In the genomic region with DNA sequence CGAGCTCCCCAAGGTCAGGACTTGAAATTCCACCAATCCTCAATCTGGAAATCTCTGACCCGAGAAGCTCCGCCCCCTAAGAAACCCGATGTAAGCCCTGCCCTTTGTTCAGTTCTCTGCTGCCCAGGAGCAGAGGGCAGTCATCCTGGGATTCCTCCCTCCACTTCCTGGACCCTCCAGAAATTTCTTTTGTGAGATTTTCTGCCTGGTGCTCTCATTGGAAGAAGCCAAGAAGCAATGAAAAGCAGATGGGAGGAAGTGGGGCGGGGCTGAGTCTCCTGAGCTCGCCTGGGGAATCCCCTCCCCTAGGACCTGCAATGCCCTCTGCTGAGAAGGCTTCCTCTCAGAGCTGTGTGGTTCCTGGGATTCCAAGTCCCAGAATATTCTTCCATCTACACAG, we compare ENCODE assay signal across 9 mouse cellular contexts. TPM values are rescaled to one million over a fixed set of nuclear protein-coding genes. Genes with fewer than 3 reads are reported as not detected.
DNase-seq lines count a peak whose midpoint lies in the region; ATAC-seq and TF ChIP-seq lines count a peak whose summit lies in the region.
"Had no signal": no experiment of that assay in that cellular context is flagged by ENCODE, and none has a peak within 500 bp of the region (broad histone marks: within the 10 kb centered on the region; RNA-seq: fewer than 3 reads in every experiment).

No protein-coding gene starts in this region.

- no peaks in the 10 kb centered on the region for H3K36me3 ChIP-seq in ES-E14 (ENCODE audit: control insufficient read depth, insufficient read depth, low read length, poor library complexity, severe bottlenecking)
- no peaks in the 10 kb centered on the region for H3K36me3 ChIP-seq in forebrain, embryonic 15.5 days
- no peaks in the 10 kb centered on the region for H3K36me3 ChIP-seq in myocyte (ENCODE audit: control insufficient read depth, insufficient read depth)

- in situ Hi-C loops in ES-E14 (cut with MboI; ENCODE audit: low sequenced_read_pairs in 2 of 2, unreplicated experiment in 2 of 2), result no loop called here

- H3K4me1 ChIP-seq in ES-E14 (ENCODE audit: control insufficient read depth in 2 of 2, insufficient read depth in 2 of 2, low read length in 2 of 2, poor library complexity in 1 of 2), result peaks cover 3 to 14% of the 10 kb centered on the region in 2 experiments; a peak in 3 of 4 replicates
- H3K4me1 ChIP-seq in forebrain, embryonic 15.5 days, result peaks cover 15% of the 10 kb centered on the region

- no peaks in the 10 kb centered on the region for H3K79me2 ChIP-seq in myocyte (ENCODE audit: control insufficient read depth, insufficient read depth)

- peak overlapping the region; percentile 1; the same call in 1 of the 2 replicates for H3K27ac ChIP-seq in ES-E14 (ENCODE audit: insufficient read depth, low read depth, low read length, poor library complexity, severe bottlenecking)
- no peak overlapping the region for H3K27ac ChIP-seq in forebrain, embryonic 15.5 days (replicated peaks)

- no peaks in the 10 kb centered on the region for H3K27me3 ChIP-seq in forebrain, embryonic 15.5 days
- no peaks in the 10 kb centered on the region for H3K27me3 ChIP-seq in myocyte (ENCODE audit: control insufficient read depth, insufficient read depth, insufficient read length)

- H3ac ChIP-seq in myocyte (ENCODE audit: control insufficient read depth, insufficient read length), result no peak overlapping the region

- H3K4me3 ChIP-seq in ES-E14 (ENCODE audit: insufficient read depth in 1 of 2, low read depth in 1 of 2, low read length in 2 of 2, poor library complexity in 1 of 2, severe bottlenecking in 1 of 2) (peak overlapping the region in 1 of 2 experiments; percentile 63; a peak in 2 of 4 replicates), myocyte (no peak overlapping the region)
- no peak overlapping the region for H3K4me3 ChIP-seq in forebrain, embryonic 15.5 days

- TF ChIP-seq POLR2A in myocyte (IDR thresholded peaks at IDR 0.05; ENCODE audit: insufficient read length, low read depth), result no peak

- no peaks in the 10 kb centered on the region for H3K9me3 ChIP-seq in ES-E14 (ENCODE audit: control insufficient read depth, insufficient read depth, low read depth, low read length)
- H3K9me3 ChIP-seq in forebrain, embryonic 15.5 days, result no peaks in the 10 kb centered on the region

- peak overlapping the region; percentile 18 for H3K4me2 ChIP-seq in forebrain, embryonic 15.5 days (replicated peaks)
- peak overlapping the region; percentile 47 for H3K4me2 ChIP-seq in myocyte (ENCODE audit: low read depth)

- WGBS in forebrain, embryonic 15.5 days, result 21% methylated on average over 6 of the region's 6 CpGs

- DNase-seq in cerebellum, adult 11-12 months, result peak; percentile 24
- no peak for DNase-seq in cerebellum, postnatal 36 days
- peak; percentile 74 for DNase-seq in ES-E14 (ENCODE audit: low read depth, low spot score)
- DNase-seq in kidney, postnatal 14 days, result peak; percentile 53
- DNase-seq in urinary bladder, postnatal 36 days (ENCODE audit: low spot score in 2 of 2), result no peak
- no peak for DNase-seq in layer of hippocampus, postnatal 25 days (ENCODE audit: extremely low spot score in 1 of 2, low spot score in 1 of 2)

- ATAC-seq in forebrain, embryonic 15.5 days (replicated peaks), result no peak

- 0 out of 2 replicates have a peak overlapping the region, but pooled peaks have one; percentile 34 for H3K9ac ChIP-seq in ES-E14 (ENCODE audit: insufficient read depth, low read depth, low read length, poor library complexity, severe bottlenecking)
- no peak overlapping the region for H3K9ac ChIP-seq in forebrain, embryonic 15.5 days (replicated peaks)

TF ChIP-seq in ES-E14, 5 proteins besides CTCF, POLR2A, EP300 and RAD21:
- TF ChIP-seq HCFC1 (IDR thresholded peaks at IDR 0.05; ENCODE audit: borderline replicate concordance, insufficient read depth, low read length) (no peak), MAFK (IDR thresholded peaks at IDR 0.05; ENCODE audit: insufficient read depth, low read depth, low read length) (no peak), ZC3H11A (IDR thresholded peaks at IDR 0.05; ENCODE audit: borderline replicate concordance, low read depth, low read length) (no peak), CHD2 (IDR thresholded peaks at IDR 0.05; ENCODE audit: low read depth, low read length) (no peak), ZNF384 (IDR thresholded peaks at IDR 0.05; ENCODE audit: low read depth, low read length) (no peak)

TF ChIP-seq in myocyte, 11 proteins besides CTCF, POLR2A, EP300 and RAD21:
- no peak for TF ChIP-seq E2F4 (IDR thresholded peaks at IDR 0.05; ENCODE audit: insufficient read depth)
- no peak for TF ChIP-seq MAX (IDR thresholded peaks at IDR 0.05; ENCODE audit: low read depth)
- no peak for TF ChIP-seq TCF12 (IDR thresholded peaks at IDR 0.05; ENCODE audit: insufficient read depth, poor library complexity, severe bottlenecking)
- no peak for TF ChIP-seq TCF3 (IDR thresholded peaks at IDR 0.05; ENCODE audit: insufficient read length, low read depth)
- TF ChIP-seq REST (IDR thresholded peaks at IDR 0.05; ENCODE audit: insufficient read depth, insufficient read length), result no peak
- TF ChIP-seq MYOG (IDR thresholded peaks at IDR 0.05; ENCODE audit: control insufficient read depth in 1 of 3, insufficient read depth in 1 of 3, insufficient read length in 2 of 3, low read depth in 2 of 3), result no peak
- no peak for TF ChIP-seq CEBPB (IDR thresholded peaks at IDR 0.05; ENCODE audit: insufficient read depth, poor library complexity, severe bottlenecking)
- no peak for TF ChIP-seq USF1 (IDR thresholded peaks at IDR 0.05; ENCODE audit: low read depth)

RNA-seq across cellular contexts. Expression of gene Lrrc23, which starts 2.9 kb away (rescaled TPM):
- 0.37 TPM in 1 of 2 replicates, not detected in the other for total RNA-seq in ES-E14 (2012; rRNA removed)
- polyA plus RNA-seq in forebrain, embryonic 15.5 days (2015; fragmentation: Nextera tagmentation; extraction: Ambion mirVana), result 3.7 and 4.8 TPM in 2 replicates
- 0.13 TPM for polyA plus RNA-seq in myocyte (2012; fragmentation: generic; extraction: Trizol)
- total RNA-seq in layer of hippocampus, postnatal 25 days (2021), result 1 to 10 TPM; 1.7 TPM

RNA-seq across cellular contexts. Expression of gene Eno2, which starts 13.0 kb away (rescaled TPM):
- total RNA-seq in ES-E14 (2012; rRNA removed), result 10.1 and 17.9 TPM in 2 replicates
- polyA plus RNA-seq in forebrain, embryonic 15.5 days (2015; fragmentation: Nextera tagmentation; extraction: Ambion mirVana), result 40.1 and 44.2 TPM in 2 replicates
- polyA plus RNA-seq in myocyte (2012; fragmentation: generic; extraction: Trizol), result 19.5 TPM
- 1,000 to 10,000 TPM in 1 of 2 experiments, 100 to 1,000 TPM in 1; 947 to 1,030 TPM for total RNA-seq in layer of hippocampus, postnatal 25 days (2021)

RNA-seq across cellular contexts. Expression of gene Spsb2, which starts 26.0 kb away (rescaled TPM):
- total RNA-seq in ES-E14 (2012; rRNA removed), result 6.3 and 10.1 TPM in 2 replicates
- polyA plus RNA-seq in forebrain, embryonic 15.5 days (2015; fragmentation: Nextera tagmentation; extraction: Ambion mirVana), result 4.4 and 5.0 TPM in 2 replicates
- polyA plus RNA-seq in myocyte (2012; fragmentation: generic; extraction: Trizol), result 41.2 TPM
- 1 to 10 TPM; 4.5 to 6.0 TPM for total RNA-seq in layer of hippocampus, postnatal 25 days (2021)

RNA-seq across cellular contexts. Expression of gene Atn1, which starts 26.1 kb away (rescaled TPM):
- total RNA-seq in ES-E14 (2012; rRNA removed), result 4.7 and 8.9 TPM in 2 replicates
- 22.3 and 24.5 TPM in 2 replicates for polyA plus RNA-seq in forebrain, embryonic 15.5 days (2015; fragmentation: Nextera tagmentation; extraction: Ambion mirVana)
- polyA plus RNA-seq in myocyte (2012; fragmentation: generic; extraction: Trizol), result 39.4 TPM
- total RNA-seq in layer of hippocampus, postnatal 25 days (2021), result 100 to 1,000 TPM; 134 to 159 TPM

RNA-seq across cellular contexts. Expression of gene Gm45234, which starts 26.6 kb away (rescaled TPM):
- total RNA-seq in ES-E14 (2012; rRNA removed), result 0.13 TPM in 1 of 2 replicates, not detected in the other
- not detected in 2 replicates for polyA plus RNA-seq in forebrain, embryonic 15.5 days (2015; fragmentation: Nextera tagmentation; extraction: Ambion mirVana)
- polyA plus RNA-seq in myocyte (2012; fragmentation: generic; extraction: Trizol), result not detected
- total RNA-seq in layer of hippocampus, postnatal 25 days (2021), result under 1 TPM in 1 of 2 experiments, not detected in 1; 0.71 TPM
- polyA plus RNA-seq: large intestine, adult 2 months had no signal

Comparison
In these comparisons a context has a peak if more than half of its experiments do, and no peak if none do; other contexts are left out.
1. DNase-seq: peak in cerebellum, adult 11-12 months (single experiment), ES-E14 (single experiment) and kidney, postnatal 14 days (single experiment); none in cerebellum, postnatal 36 days (0 of 2), urinary bladder, postnatal 36 days (0 of 2) and layer of hippocampus, postnatal 25 days (0 of 2).
2. RNA of gene Eno2, which starts 13.0 kb away (total RNA-seq): 947 to 1,030 TPM in layer of hippocampus, postnatal 25 days; 10.1 to 17.9 TPM in ES-E14; every median in the first group is over 10 times any median in the second.